Mouse (Mus musculus): Measurements from ENCODE around the gene Tfrc.
A peak's percentile ranks its signal among the peaks of the same experiment; 100 is the strongest.

Gene Tfrc

DNA sequence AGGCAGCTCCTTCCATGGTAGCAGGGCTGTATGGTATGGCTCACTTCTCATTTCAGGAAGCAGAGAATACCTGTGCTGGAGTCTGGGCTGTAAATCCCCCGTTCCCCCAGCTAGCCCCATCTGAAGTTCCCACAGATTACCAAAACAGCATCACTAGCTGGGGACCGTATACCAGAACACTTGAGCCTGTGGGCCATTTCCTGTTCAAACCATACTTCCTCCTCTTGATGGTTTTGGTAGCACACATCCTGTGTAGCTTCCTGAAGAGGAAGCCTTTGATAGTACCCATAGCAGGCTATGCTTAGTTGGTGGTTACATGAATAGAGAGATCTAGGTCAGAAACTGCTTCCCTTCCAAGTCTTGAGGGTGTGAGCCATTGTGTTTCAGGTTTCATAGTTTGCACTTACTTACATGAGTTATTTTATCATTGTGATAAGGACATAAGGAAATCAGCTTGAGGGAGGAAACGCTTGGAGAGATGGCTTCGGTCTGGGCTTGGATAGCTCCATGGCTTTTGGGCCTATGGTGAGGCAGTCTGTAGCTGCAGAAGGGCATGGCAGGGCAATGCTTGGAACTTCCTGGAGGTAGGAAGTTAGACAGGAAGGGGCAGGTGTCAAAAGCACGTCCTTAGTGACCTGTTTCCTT, 42.4 kb downstream of the Tfrc start:
- DNase-seq: peak in 1 of 2 experiments; percentile 34

GRCm38 (mm10) chr16:32654071-32654733, 45.5 kb downstream of the Tfrc start:
- no peak for DNase-seq

- no peak for DNase-seq
Measured at GRCm38 (mm10) chr16:32655534-32655933, 46.8 kb downstream of the Tfrc start.

DNA sequence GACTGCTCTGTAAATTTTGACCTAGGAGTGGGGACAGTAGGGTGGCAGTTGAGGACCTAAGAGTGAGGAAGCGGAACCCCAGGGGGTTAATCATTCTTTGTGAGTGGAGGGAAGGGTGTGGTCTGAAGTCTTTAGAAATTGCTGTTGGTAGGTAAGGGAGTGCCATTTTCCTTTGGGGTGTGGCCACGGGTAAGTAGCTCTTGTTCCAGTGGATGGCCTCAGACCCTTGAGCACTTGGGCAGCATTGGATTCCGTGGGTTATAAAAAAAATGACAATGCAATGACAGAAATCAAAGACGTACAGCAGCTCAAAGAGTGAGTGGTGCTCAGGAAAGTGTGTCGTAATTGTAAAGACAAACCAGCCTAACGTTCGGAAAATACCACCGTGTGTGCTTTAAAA, 47.6 kb downstream of the Tfrc start:
- no peak for DNase-seq

DNA sequence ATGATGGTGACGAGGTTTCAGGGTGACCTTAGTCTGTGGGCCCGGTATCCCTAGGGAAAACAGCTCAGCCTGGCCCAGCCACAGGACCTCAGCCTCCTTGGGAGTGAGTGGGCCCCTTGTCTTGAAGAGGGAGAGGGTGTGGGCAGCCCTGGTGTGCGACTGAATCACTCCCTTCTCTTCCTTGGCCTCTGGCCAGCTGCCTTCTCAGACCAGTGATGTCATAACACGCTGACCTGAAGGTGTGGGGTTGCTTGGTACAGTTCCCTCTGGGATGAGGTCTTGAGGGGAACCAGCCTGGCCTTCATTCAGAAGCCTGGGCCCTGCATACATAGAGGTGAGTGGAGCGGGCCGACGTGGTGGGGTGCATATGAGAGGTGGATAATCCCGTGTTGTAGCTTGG, 48.1 kb downstream of the Tfrc start:
- DNase-seq: peak in 1 of 2 experiments; percentile 38

DNA sequence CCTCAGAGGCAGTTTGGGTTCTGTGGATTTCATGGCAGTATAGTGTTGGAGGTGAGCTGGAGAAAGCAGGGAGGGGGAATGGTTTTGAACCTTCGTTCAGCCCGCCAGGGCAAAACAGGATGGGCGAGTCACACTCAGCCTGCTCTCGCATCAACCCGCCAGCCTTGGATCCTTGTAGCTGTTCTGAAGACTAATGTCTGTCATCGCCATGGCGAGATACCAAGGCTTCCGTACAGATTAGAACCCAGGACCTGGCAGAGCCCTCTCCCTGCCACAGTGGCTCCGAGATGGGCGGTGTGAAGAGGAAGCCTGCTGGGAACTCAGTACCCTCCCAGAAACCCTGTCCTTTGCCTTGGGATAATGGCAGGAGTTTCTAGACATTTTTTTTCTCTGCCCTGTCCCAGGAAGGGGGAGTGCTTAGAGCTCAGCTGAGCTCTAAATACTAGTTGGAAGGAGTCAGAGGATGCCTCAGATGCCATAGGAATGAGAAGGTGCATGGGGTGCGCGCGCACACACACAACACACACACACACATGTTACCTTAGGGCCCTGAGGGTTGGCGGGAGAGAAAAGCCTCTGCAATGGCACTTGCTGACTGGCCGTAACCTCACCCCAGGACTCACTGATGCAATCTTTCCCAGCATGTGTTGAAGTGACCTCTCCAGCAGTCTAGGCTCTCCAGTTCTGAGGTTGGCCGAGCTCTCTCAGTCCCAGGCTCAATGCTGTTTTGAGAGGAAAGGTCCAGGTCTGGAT, 49.0 kb downstream of the Tfrc start:
- no peak for DNase-seq

DNA sequence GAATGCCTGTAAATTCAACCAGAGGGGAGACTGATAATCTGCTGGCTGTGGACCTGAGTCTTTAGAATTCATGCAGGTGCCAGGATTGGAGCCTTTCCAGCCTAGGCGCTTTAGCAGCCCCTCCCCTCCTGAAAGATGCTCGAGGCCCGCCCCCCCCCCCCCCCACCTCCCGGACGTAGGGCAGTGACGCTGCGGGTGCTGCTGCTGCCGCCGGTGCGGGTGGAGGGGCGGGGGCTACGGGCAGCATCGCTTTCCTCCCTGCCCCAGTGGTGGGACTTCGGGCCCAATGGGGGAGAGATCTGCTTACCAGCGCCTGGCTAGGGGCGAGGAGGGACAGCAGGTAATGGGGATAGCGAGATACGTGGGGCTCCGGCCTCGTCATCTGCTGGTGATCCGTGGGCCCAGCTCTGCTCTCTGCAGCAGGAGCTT, 50.0 kb downstream of the Tfrc start:
- peak in 1 of 2 experiments; percentile 44 for DNase-seq

DNA sequence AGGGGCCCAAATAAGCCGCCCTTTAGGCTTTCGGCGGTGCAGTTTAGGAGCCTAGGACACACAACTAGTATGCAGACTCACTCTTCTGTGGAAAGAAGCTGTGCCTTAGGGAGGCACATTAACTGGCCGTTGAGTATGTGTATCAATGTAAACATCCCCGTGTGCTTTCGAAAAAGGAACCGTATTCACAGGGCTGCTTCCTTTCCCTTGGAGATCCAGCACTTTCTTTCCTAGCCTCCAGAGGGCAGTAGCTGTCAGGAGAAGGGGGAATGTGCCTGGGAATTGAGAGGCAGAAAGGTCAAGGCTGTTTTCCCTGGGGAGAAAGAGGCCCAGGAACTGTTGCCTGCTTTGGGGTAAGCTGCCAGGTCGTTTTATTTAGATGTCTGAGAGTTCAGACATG, 50.7 kb downstream of the Tfrc start:
- peak; percentile 73 to 75 for DNase-seq

GRCm38 (mm10) chr16:32660095-32660494, 51.4 kb downstream of the Tfrc start:
- DNase-seq: peak in 1 of 2 experiments; percentile 39

DNA sequence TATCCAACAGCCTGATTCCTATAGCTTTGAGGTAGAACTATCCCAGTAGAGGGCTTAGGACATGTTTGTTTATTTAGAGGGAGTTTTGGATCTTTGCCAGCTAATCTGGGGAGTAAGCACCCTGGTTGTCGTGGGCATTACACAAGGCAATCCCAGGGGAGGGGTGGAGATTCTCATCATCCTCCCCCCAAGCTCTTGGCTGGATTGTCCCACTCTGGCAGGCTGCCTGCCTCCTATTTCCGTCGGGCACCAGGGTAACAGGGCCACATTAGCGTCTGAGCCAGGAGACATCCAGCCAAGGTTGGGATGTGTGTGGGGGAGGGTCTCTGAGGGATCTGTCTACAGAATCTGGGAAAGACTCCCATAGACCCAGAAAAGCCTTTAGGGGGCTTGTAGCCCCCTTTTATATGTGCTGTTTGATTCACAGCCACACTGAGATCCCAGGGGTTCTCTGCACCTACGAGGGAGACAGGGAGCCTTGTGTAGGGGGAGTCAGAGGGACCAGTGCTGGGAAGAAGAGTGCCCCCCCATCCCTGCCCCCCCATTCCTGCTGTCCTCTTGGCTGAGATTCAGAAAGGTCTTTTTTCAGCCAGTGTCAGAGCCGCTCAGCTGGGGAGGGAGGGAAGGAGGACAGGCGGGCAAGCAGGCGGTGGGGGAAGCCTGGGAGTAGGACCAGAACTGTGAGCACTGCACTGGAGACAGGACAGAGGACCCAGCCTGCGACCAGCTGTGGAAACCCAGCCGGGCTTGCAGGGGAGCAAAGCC, 52.0 kb downstream of the Tfrc start:
- DNase-seq: peak; percentile 66 to 76

DNA sequence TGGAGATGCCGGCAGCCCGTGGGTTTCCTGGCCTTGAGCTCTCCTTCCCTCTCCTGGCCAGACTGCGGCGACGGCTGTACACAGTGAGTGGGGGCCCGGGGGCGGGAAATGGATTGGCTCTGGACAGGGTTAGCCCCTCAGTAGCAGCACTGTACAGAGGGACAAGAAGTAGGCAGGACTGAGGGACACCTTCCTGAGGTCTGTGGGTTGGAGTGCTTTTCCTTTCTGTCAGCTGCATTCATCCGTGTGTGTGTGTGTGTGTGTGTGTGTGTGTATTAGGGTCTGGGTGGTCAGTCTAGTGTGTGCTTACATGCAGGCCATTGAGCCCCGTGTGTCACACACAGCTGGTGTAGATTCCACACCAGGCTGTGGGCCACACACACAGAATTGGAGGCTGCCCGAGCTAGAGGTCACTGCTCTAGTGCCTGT, 52.8 kb downstream of the Tfrc start:
- DNase-seq: peak in 1 of 2 experiments; percentile 41

- DNase-seq: no peak
Measured at GRCm38 (mm10) chr16:32662372-32662771, 53.7 kb downstream of the Tfrc start.

GRCm38 (mm10) chr16:32663231-32663858, 54.6 kb downstream of the Tfrc start:
- DNase-seq: no peak

DNA sequence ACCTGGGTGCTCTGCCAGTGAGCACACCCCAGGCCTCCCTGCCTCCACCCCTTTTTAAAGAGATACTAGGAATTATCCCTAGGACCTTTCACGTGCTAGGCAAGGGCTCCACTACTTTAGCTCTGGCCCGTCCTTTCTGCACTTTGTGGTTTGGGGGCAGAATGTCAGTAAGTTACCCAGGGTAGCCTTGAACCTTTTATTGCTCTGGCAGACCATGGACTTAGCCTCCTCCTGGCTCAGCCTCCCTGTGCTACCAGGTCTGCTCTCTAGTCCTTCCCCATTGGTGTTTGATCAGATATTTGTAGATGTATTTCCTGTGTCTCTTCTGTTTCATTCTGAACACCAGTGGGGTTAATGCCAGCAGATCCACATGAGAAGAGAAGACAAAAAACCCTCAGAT, 55.5 kb downstream of the Tfrc start:
- no peak for DNase-seq

DNA sequence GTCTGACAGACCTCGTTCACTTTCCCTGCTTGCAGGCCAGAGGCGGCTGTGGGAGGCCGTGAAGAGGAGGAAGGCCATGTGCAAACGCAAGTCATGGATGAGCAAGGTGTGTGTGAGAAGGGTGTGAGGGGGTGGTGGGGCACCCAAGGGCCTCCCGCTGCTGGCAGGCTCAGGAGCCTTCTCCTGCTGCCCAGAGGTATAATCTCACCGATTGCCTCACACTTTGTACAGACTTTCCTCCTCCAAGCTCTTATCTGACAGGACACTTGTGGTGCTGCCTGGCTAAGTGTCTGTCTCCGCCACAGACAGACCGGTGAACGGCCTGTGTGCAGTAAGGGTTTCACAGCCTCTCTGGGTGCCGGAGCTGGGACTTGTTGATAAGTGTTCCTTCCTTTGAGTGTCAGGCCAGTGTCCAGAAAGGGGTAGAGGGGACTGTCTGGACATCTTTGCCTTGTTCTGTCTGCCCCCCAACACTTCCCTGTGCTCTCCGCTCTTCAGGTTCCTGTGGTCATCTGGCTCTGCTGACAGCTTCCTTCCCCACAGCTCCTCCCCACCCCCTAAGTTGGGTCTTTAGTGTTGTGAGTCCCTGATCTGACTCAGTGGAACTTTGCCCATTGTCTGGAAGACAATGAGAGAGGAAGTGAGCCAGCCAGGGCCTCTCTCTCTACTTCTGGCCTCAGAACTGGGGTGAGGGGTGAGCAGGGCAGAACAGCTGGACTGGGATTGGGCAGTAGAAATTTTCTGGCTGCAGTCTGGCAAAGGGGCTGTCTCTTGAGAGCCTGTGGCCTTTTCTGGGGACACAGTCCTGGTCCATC, 57.3 kb downstream of the Tfrc start:
- peak; percentile 46 to 76 for DNase-seq

DNA sequence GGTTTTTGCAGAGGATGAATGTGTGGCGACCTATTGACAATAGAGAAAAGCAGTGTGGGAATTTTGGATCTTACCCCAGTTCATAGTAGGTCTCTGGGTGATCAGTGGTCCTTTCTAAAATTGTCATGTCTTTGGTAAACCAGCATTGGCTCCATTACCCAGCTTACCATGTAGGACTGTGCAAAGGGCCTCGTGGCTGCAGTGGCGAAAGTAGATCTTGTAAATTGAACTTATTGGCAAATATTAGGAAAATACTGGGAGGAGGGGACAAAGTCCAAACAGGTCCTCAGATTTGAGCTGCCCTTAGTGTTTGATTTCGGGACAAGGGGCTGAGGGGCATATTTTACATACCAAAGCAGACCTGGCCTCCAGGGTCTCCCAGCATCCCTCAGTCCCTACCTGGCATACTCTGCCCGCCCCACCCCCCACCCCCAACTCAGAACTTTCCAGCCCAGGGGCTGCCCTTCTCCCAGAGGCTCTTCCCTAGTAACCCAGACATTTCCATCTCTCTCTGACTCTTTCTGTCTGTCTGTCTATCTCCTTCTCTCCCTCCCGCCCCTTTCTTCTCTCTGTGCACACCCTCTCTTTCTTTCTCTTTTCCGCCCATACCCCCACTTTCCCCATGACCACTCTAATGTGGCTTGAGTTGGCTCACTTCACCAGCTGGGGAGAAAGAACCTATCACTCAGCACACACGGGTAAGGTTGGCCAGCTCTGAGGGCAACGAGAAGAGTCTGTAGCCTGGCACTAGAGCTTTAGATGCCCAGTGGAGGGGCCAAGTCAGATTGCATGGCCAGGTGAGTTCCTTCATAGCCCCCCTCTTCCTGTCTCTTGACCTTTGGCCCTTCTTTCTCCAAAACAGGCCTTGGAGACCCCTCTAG, 58.2 kb downstream of the Tfrc start:
- DNase-seq: no peak

- no peak for DNase-seq
Measured at GRCm38 (mm10) chr16:32667552-32667872, 58.8 kb downstream of the Tfrc start.

DNA sequence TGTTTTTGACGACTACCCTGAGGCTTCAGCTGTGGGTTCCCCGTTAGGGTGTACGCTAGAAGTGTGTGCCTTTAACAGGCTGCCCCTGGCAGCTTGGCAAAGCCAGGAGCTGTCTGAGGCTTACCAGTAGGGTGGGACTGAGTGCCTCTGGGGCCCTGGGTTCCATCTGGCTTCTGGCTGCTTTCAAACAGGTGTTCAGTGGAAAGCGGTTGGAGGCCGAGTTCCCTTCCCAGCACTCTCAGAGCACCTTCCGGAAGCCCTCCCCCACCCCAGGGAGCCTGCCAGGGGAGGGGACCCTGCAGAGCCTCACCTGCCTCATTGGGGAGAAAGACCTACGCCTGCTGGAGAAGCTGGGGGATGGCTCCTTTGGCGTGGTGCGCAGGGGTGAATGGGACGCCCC, 59.3 kb downstream of the Tfrc start:
- no peak for DNase-seq

GRCm38 (mm10) chr16:32668472-32668871, 59.8 kb downstream of the Tfrc start:
- DNase-seq: no peak

DNA sequence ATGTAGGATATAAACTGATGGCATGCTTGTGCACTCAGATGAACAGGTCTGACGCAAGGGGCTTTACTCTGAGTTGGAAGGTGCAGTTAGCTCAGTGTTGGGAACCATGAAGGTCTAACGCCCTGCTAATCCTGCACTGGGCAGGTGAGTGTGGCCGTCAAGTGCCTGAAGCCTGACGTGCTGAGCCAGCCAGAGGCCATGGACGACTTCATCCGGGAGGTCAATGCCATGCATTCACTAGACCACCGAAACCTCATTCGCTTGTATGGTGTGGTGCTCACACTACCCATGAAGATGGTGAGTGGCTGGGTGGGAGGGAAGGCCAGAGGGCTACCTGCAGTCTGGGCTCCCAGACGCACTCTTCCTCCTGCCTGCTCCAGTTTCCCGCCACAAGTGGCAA, 60.5 kb downstream of the Tfrc start:
- DNase-seq: no peak

All from kidney, postnatal 25 days (tissue).